Mouse (Mus musculus) spleen, embryonic (tissue): ENCODE data around the gene Clasp2.
"Not testable (repeated sequence)": the region's sequence is repeated elsewhere in the genome, so short reads cannot be mapped to it uniquely, and the experiment has no call there.

Experiments
- CTCF ChIA-PET: fragments of 350-600 bp; sonication (Branson Sonifier 250); formaldehyde crosslinking; loops from one replicate; lab custom pipeline; 2022; lab: Charles Lee

Gene Clasp2

GRCm38 (mm10) chr9:113755888-113756719, 14.8 kb downstream of the Clasp2 start:
- CTCF ChIA-PET: no interaction called here

GRCm38 (mm10) chr9:113758472-113758871, 17.2 kb downstream of the Clasp2 start:
- CTCF ChIA-PET: no interaction called here

DNA sequence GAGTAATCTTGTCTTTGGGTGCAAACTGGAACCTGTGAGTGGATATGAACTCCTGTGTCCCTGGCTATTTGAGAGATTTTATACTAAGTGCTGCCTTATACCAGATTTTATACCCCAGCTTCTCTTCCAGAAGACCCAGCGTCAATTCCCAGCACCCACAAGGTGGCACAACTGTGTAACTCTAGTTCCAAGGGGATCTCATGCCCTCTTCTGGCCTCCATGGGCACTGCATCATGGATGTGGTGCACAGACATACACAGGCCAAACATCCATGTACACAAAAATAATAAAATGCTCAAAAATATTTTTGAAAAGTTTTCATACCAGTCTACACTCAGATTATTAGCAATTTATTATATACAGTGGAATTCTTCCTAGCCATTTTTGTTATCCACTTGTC, 18.4 kb downstream of the Clasp2 start:
- CTCF ChIA-PET: no interaction called here

DNA sequence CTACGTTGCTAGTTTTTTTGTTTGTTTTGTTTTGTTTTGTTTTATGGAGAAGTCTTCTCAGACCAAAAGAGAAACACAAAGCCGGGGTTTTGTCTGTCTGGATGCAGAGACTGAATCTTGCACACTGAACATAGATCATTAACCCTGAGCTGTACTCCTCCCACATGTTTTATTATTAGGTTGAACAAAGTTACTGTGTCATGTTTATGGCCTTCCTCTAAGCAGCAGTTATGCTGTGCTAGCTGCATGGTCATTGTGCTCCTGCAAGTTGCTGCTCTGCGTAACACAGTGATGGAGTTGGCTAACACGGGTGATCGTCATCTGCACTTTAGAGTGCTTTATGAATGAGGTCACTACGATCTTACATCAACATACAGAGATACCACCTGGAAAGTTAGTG, 21.1 kb downstream of the Clasp2 start:
- CTCF ChIA-PET: interaction anchor here (0.6 kb wide), 1 partner anchor 46 kb away, joined by 3 read pairs; no protein-coding TSS in a partner anchor

DNA sequence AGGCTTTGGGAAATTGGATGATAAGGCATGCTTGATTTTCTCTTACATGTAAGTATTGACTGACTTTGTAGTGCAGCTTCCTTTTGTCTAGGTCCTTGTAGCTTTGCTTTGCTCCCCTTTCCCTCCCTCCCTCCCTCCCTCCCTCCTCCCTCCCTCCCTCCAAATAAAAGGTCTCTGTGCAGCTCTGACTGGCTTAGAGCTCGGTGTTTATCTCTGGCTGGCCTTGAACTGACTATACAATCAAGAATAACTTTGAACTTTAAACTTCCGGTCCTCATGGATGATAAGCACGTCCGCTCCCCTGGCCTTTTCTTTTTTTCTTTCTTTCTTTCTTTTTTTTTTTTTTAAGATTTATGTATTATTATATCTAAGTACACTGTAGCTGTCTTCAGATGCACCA, 21.9 kb downstream of the Clasp2 start:
- CTCF ChIA-PET: no interaction called here

GRCm38 (mm10) chr9:113770640-113771039, 29.4 kb downstream of the Clasp2 start:
- CTCF ChIA-PET: no interaction called here

DNA sequence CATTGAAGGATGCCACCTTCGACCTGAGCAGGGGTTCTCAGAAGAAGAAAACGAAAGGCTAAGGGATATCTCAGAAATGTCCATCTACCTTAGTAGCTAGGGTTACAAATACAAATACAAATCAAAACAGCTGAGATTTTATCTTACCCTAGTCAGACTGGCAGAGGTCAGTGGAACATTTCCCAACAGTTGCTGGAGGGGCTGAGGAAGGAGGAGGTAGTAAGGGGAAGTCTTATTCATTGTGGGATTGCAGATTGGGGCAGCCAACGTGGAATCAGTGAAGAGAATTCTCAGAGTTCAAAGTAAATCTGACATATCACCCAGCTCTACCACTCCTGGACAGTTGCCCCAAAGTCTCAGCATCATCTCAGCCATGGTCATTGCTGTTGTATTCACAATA, 39.6 kb downstream of the Clasp2 start:
- CTCF ChIA-PET: no interaction called here

GRCm38 (mm10) chr9:113782362-113783005, 41.2 kb downstream of the Clasp2 start:
- CTCF ChIA-PET: no interaction called here

GRCm38 (mm10) chr9:113783674-113784073, 42.4 kb downstream of the Clasp2 start:
- CTCF ChIA-PET: no interaction called here

DNA sequence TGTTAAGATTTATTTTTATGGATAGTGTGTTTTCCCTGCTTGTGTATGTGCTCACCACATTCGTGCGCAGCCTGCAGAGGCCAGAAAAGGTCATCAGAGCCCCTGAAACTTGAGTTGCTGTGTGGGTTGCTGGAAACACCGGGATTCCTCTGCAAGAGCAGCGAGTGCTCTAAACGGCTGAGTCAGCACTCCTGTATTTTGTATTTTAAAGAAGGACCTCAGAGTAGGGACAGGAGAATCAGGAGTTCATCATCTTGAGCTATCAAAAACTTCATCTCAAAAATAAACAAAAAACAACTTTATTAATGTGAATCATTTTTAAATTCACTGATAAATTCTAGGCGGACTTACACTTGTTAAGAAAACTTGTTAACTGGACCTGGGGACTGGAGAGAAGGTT, 48.0 kb downstream of the Clasp2 start:
- CTCF ChIA-PET: not testable (repeated sequence)

- CTCF ChIA-PET: no interaction called here
Observed at GRCm38 (mm10) chr9:113792651-113793512, 51.6 kb downstream of the Clasp2 start.

GRCm38 (mm10) chr9:113793513-113793905, 52.2 kb downstream of the Clasp2 start:
- CTCF ChIA-PET: no interaction called here

- CTCF ChIA-PET: no interaction called here
Observed at GRCm38 (mm10) chr9:113793966-113794365, 52.7 kb downstream of the Clasp2 start.

GRCm38 (mm10) chr9:113797206-113797605, 55.9 kb downstream of the Clasp2 start:
- CTCF ChIA-PET: no interaction called here

GRCm38 (mm10) chr9:113800671-113801070, 59.4 kb downstream of the Clasp2 start:
- CTCF ChIA-PET: no interaction called here

- CTCF ChIA-PET: no interaction called here
Observed at GRCm38 (mm10) chr9:113802734-113803133, 61.5 kb downstream of the Clasp2 start.

- CTCF ChIA-PET: no interaction called here
Observed at GRCm38 (mm10) chr9:113803751-113804150, 62.5 kb downstream of the Clasp2 start.

GRCm38 (mm10) chr9:113805359-113805758, 64.1 kb downstream of the Clasp2 start:
- CTCF ChIA-PET: no interaction called here

- CTCF ChIA-PET: no interaction called here
Observed at GRCm38 (mm10) chr9:113811327-113811726, 70.1 kb downstream of the Clasp2 start.

- CTCF ChIA-PET: no interaction called here
Observed at GRCm38 (mm10) chr9:113811957-113812670, 70.8 kb downstream of the Clasp2 start.

GRCm38 (mm10) chr9:113812671-113813001, 71.4 kb downstream of the Clasp2 start:
- CTCF ChIA-PET: no interaction called here

GRCm38 (mm10) chr9:113813086-113813485, 71.8 kb downstream of the Clasp2 start:
- CTCF ChIA-PET: no interaction called here
